Mouse (Mus musculus) cerebellum, adult (tissue): ENCODE results near the gene Il23a.
"Not testable (repeated sequence)": the region's sequence is repeated elsewhere in the genome, so short reads cannot be mapped to it uniquely, and the experiment has no call there.

Experiments
- ATAC-seq: cut with Nextera tagmentation; 2 replicates; pipeline ENCODE4 v1.9.2; 2017; ENCODE audit warnings: mild to moderate bottlenecking, moderate library complexity, mixed read lengths; ENCODE audit not compliant: insufficient number of reproducible peaks, low FRiP score, low TSS enrichment

Gene Il23a

GRCm38 (mm10) chr10:128298702-128299171, at the start of gene Il23a:
Il23a (minus strand) TSS chr10:128298752.
- ATAC-seq, result no peak

DNA sequence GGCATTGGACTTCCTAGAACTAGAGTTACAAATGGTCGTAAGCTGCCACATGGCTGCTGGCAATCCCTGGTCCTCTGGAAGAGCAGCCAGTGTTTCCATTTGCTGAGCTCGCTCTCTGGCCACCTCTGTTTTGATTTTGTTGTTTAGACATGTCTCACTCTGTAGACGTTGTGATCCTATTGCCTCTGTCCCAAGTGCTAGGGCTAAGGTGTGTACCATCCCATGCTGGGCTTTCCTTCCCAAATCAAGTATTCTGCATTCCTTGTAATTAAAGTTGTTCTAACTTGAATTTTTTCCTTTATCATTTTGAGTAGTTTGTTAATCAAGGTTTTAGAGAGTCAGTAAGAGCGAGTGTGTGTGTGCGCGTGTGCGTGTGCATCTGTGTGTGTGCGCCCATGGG, 49.0 kb upstream of the Il23a start:
- no peak for ATAC-seq

GRCm38 (mm10) chr10:128344568-128345275, 46.2 kb upstream of the Il23a start:
- no peak for ATAC-seq

GRCm38 (mm10) chr10:128343436-128343835, 44.9 kb upstream of the Il23a start:
- ATAC-seq, result no peak

DNA sequence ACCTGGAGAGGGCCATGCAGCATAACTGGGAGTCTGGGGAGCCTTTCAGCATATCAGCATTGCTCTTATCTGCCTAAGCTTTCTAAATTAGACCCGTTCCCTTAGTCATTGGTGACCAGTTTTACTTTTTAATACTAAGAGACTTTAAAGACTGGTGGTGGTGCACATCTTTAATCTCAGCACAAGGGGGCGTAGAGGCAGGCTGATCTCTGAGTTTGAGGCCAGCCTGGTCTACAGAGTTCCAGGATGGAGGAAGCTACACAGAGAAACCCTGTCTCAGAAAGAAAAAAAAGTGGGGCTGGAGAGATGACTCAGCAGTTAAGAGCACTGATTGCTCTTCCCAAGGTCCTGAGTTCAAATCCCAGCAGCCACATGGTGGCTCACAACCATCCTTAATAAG, 41.7 kb upstream of the Il23a start:
- ATAC-seq, result no peak

GRCm38 (mm10) chr10:128338948-128339347, 40.4 kb upstream of the Il23a start:
- ATAC-seq, result no peak

DNA sequence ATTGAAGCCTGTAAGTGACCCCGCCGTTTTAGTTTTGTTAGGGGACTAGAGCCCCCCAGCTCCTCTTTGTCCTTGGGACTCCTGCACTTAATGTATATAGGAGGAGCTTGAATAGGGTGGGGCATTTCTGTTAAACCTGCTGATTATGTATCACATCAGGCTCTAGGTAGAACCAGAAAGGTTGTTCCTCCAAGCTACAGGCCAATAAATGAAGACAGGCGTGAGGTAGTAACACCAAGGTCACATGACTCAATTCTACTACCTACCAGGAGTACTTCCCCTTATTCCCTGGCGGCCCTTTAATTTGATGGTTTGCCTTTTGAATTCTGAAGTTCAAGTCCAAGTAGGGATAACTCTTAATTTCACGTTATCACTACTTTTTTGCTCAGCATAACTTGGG, 39.9 kb upstream of the Il23a start:
- ATAC-seq, result no peak

GRCm38 (mm10) chr10:128337306-128338181, 39.0 kb upstream of the Il23a start, which contains the start of gene Cs:
Cs (plus strand) TSS chr10:128337734.
- ATAC-seq, result peak; percentile 88

DNA sequence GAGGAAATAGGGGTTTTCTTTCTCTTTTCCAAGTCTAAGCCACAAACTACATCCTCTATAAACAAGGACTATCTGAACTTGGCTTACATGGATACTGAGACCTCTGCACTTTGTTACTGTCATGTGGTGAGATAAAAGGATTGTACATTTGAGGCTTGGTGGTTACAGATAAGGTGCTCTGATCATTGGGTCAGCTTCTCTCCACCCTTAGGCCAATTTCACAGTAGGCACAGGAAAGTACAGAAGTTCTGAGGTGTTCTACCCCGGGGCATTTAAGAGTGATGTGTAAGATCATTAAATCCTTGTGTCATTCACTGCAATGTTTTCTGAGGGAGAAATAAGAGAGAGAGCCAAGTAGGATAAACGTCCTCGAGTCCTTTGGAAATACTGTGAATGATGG, 38.0 kb upstream of the Il23a start:
- no peak for ATAC-seq

GRCm38 (mm10) chr10:128336195-128336594, 37.6 kb upstream of the Il23a start:
- ATAC-seq, result no peak

DNA sequence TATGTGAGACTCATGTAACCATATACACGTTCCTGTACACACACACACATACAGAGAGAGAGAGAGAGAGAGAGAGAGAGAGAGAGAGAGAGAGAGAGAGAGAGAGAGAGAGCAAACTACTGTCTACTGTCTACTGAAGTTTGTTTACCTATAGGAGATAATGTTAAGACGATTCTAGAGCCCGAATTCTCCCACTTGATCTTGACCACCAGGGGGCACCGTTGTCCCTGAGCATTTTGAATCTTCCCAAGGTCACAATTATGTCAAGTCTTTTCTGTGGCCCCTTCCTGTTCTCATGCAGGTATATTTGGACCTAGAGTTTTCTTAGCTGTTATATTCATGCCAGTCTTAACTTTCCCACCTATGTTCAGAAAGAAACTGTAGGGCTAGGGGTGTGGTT, 37.0 kb upstream of the Il23a start:
- no peak for ATAC-seq

GRCm38 (mm10) chr10:128332358-128333249, 34.1 kb upstream of the Il23a start:
- not testable (repeated sequence) for ATAC-seq

- no peak for ATAC-seq
Observed at GRCm38 (mm10) chr10:128327610-128328009, 29.1 kb upstream of the Il23a start.

- no peak for ATAC-seq
Observed at GRCm38 (mm10) chr10:128326825-128327224, 28.3 kb upstream of the Il23a start.

- no peak for ATAC-seq
Observed at GRCm38 (mm10) chr10:128323516-128323915, 25.0 kb upstream of the Il23a start.

DNA sequence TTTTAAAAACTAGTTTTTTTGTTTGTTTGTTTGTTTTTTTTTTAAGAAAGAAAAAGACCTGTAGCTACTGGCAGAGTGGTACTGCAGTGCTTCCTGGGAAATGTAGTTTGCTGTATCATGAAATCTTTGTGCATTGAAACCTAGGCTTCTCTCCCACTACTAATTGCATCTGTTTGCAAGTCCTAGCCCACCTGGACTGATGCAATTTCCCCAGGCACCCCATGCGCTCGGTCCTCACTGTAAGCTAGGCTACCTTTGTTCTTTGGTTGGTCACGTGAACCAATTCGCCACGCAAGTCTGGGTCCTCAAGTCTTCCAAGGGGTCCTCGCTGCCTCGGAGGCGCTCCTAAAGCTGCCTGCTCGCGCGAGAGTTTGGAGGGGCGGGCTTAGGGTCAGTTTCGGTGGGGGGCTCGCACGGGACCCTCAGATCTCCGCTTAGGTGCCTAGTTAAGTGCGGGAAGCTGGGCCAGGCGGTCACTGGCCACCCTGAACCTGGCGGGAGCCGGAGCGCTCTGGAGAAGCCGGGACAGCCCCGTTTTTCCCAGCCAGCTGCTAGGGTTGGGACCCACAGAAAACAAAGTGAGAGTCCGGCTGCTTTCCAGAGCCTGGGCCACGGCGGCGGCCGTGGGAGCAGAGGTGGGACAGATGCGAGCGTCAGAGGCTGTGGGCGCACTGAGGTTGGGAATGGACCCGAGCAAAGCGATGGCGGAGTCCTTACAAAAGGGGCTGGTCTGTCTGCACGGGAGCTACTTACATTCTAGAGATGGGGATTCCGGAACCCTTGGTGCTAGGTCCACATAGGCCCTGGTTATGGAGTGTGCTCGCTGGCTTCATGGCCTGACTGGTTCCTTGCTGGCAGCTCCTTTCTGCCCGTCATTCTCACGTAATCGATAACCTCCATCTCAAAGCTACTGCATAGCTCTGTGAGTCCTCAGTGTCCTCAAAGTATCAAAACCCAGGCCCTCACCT, 23.9 kb upstream of the Il23a start, which contains the start of gene Cnpy2:
Cnpy2 (plus strand) TSS at position 319 of the 968 bp plus-strand sequence.
- peak; percentile 88 for ATAC-seq

DNA sequence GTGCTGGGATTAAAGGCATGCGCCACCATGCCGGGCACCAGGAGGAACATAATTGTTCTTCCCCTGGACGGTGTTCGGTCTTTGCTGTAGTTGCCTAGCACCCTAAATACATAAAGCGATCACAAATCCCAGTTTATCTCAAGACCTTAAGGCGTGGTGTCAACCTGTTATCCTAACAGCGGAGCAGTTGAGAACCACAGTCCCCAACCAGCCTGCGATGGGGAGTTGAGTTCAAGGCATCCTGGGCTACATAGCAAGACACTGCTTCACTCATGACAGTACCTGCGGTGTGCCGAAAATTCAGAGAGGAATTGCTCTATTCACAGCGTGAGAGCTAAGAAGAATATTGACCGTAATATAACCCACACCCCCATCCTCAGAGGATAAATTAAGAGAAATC, 23.1 kb upstream of the Il23a start:
- ATAC-seq, result no peak

DNA sequence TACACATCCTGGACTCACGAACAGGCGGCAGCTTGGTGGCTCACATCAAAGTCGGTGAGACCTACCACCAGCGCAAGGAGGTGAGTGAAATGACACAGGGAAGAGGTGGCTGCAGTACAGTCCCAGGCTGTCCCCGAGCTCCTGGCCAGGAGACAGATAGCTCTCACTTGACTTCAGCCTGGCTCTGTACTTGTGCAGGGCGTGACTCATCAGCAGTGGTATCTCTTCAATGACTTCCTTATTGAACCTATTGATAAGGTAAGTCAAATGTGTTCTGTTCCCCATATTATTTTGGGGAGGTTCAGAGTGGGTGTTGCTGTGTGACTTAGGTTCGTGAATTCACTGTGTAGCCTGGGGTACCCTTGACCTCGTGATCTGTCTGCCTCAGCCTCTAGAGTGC, 17.0 kb upstream of the Il23a start:
- no peak for ATAC-seq

DNA sequence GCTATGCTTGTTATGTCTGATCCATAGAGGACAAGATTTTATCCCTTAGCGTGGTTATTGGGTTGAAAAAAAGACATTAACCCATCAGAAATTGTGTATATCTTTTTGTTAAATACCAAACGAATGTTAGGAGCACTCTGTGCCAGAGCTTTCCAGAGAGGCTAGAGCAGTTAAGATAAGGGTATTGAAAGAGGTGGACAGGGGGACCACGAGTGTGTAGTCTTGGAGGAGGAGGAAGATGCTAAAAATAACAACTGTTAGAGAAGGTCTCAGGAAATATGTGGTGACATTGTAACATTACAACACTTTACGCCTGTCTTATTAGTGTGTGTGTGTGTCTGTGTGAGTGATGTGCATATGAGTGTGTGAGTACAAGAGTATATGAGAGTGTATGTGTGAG, 12.3 kb upstream of the Il23a start:
- ATAC-seq, result no peak
